Mouse (Mus musculus) neural tube, embryonic 15.5 days (tissue): Measurements from ENCODE around the gene Nos1ap. TPM values are rescaled to one million over a fixed set of nuclear protein-coding genes. Genes with fewer than 3 reads are reported as not detected.

Source experiments
- ATAC-seq: fragments of 200-750 bp; cut with Nextera tagmentation; 2 replicates; pipeline ENCODE4 v1.8.0; 2017; ENCODE audit warnings: mild to moderate bottlenecking, moderate TSS enrichment, moderate library complexity; ENCODE audit not compliant: low FRiP score
- H3K27ac ChIP-seq: fragments of 300-500 bp; sonication (generic); replicated peaks from 2 replicates; pipeline ENCODE4 v1.5.1; 2015; ENCODE audit warnings: mild to moderate bottlenecking, inconsistent platforms
- H3K27me3 ChIP-seq: fragments of 300-500 bp; sonication (generic); replicated peaks from 2 replicates; pipeline ENCODE4 v1.6.1; 2015; ENCODE audit warnings: inconsistent platforms
- H3K36me3 ChIP-seq: fragments of 300-500 bp; sonication (generic); 2 replicates; pipeline ENCODE4 v1.6.1; 2015; ENCODE audit warnings: inconsistent platforms
- H3K4me1 ChIP-seq: fragments of 300-500 bp; sonication (generic); 2 replicates; pipeline ENCODE4 v1.6.1; 2015; ENCODE audit warnings: inconsistent platforms
- H3K4me2 ChIP-seq: fragments of 300-500 bp; sonication (generic); 2 replicates; pipeline ENCODE4 v1.6.1; 2015; ENCODE audit warnings: inconsistent platforms, mild to moderate bottlenecking, moderate library complexity
- H3K4me3 ChIP-seq: fragments of 300-500 bp; sonication (generic); replicated peaks from 2 replicates; pipeline ENCODE4 v1.5.1; 2015; ENCODE audit warnings: mild to moderate bottlenecking, inconsistent platforms
- H3K9ac ChIP-seq: fragments of 300-500 bp; sonication (generic); replicated peaks from 2 replicates; pipeline ENCODE4 v1.6.1; 2015; ENCODE audit warnings: mild to moderate bottlenecking, inconsistent platforms
- H3K9me3 ChIP-seq: fragments of 300-500 bp; sonication (generic); replicated peaks from 2 replicates; pipeline ENCODE4 v1.6.1; 2016; ENCODE audit warnings: inconsistent platforms
- WGBS: fragments of 180-500 bp; shearing (Covaris S2); methylation state at CpG from one replicate; pipeline ENCODE4 v1.1.7; 2015; ENCODE audit warnings: mixed read lengths; 5-methylcytosine and 5-hydroxymethylcytosine counted together
- polyA plus RNA-seq: library from polyadenylated mRNA; unstranded; fragments of >200 nt; fragmentation: Nextera tagmentation; extraction: Ambion mirVana; gene quantifications from 2 replicates; pipeline ENCODE4 v1.2.1, GENCODE M21; 2015

Nos1ap gene
- polyA plus RNA-seq, 1 experiment from 2014 or later: 18.9 TPM

GRCm38 (mm10) chr1:170586715-170587114 lies 2.9 kb downstream of the Nos1ap start:
- Histone ChIP-seq H3K9ac (no peak overlapping the region), H3K4me3 (no peak overlapping the region), H3K4me1 (peaks cover 27% of the 10 kb centered on the region), H3K27me3 (peaks cover 4% of the 10 kb centered on the region; the same call in 1 of the 2 replicates), H3K4me2 (peak overlapping the region; percentile 95; the same call in 1 of the 2 replicates), H3K9me3 (no peaks in the 10 kb centered on the region), H3K36me3 (peaks cover 4% of the 10 kb centered on the region; the same call in 1 of the 2 replicates), H3K27ac (no peak overlapping the region)
- 65% methylated on average over 6 of the region's 6 CpGs for WGBS
- ATAC-seq: no peak

DNA sequence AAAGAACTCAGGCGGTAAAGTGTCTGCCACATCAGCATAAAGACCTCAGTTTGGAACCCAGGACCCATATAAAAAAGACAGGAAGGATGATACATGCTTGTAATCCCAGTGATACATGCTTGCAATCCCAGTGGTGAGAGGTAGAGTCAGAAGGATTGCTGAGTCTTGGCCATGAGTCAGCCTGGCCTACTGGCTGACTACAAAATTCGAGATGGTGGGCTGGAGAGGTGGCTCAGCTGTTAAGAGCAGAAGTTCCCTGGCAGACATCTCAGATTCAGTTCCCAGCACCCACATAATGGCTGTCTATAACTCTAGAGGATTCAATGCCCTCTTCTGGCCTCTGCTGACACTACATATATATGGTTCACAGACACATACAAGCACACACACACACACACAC lies 5.7 kb downstream of the Nos1ap start:
- no peak for ATAC-seq
- Histone ChIP-seq H3K4me3 (no peak overlapping the region), H3K9me3 (no peaks in the 10 kb centered on the region), H3K4me2 (no peak overlapping the region), H3K4me1 (peaks cover 30% of the 10 kb centered on the region), H3K9ac (no peak overlapping the region), H3K27me3 (no peaks in the 10 kb centered on the region), H3K27ac (no peak overlapping the region), H3K36me3 (peaks cover 4% of the 10 kb centered on the region; the same call in 1 of the 2 replicates)
- WGBS: 96% methylated on average over 2 of the region's 2 CpGs

DNA sequence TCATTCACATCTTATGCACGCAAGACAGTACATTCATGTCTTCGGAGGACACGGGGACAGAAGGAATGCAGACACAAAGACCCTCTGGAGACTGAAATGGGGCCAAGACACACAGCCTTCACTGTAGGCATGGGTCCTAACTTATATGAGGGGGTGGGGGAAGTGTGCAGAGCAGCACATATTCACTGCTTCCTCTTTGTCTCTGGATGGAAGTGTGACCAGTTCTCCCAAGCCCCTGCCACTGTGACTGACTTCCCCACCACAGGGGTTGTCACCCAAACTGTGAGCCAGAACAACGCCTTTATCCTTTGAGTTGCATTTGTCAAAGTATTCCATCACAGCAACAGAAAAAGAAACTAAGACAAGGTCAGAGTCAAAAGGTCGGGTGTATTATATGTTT lies 7.3 kb downstream of the Nos1ap start:
- Histone ChIP-seq H3K4me1 (peaks cover 21% of the 10 kb centered on the region), H3K4me2 (no peak overlapping the region), H3K36me3 (peaks cover 4% of the 10 kb centered on the region; the same call in 1 of the 2 replicates), H3K4me3 (no peak overlapping the region), H3K9me3 (no peaks in the 10 kb centered on the region), H3K9ac (no peak overlapping the region), H3K27me3 (no peaks in the 10 kb centered on the region), H3K27ac (no peak overlapping the region)
- no peak for ATAC-seq
- WGBS: 76% methylated on average over 5 of the region's 5 CpGs

- Histone ChIP-seq H3K4me3 (no peak overlapping the region), H3K27ac (no peak overlapping the region), H3K9ac (no peak overlapping the region), H3K4me2 (no peak overlapping the region), H3K27me3 (no peaks in the 10 kb centered on the region), H3K4me1 (peaks cover 23% of the 10 kb centered on the region), H3K9me3 (no peaks in the 10 kb centered on the region), H3K36me3 (peaks cover 4% of the 10 kb centered on the region; the same call in 1 of the 2 replicates)
- 70% methylated on average over 13 of the region's 13 CpGs for WGBS
- ATAC-seq: no peak
Observed at GRCm38 (mm10) chr1:170580485-170581110, 9.1 kb downstream of the Nos1ap start.

GRCm38 (mm10) chr1:170579476-170579875 lies 10.2 kb downstream of the Nos1ap start:
- no peaks in the 10 kb centered on the region for H3K27me3 ChIP-seq
- H3K4me3 ChIP-seq: no peak overlapping the region
- H3K27ac ChIP-seq: no peak overlapping the region
- no peak overlapping the region for H3K4me2 ChIP-seq
- no peaks in the 10 kb centered on the region for H3K36me3 ChIP-seq
- H3K9ac ChIP-seq: no peak overlapping the region
- H3K4me1 ChIP-seq: peaks cover 28% of the 10 kb centered on the region
- H3K9me3 ChIP-seq: no peaks in the 10 kb centered on the region
- 93% methylated on average over 5 of the region's 5 CpGs for WGBS
- no peak for ATAC-seq

DNA sequence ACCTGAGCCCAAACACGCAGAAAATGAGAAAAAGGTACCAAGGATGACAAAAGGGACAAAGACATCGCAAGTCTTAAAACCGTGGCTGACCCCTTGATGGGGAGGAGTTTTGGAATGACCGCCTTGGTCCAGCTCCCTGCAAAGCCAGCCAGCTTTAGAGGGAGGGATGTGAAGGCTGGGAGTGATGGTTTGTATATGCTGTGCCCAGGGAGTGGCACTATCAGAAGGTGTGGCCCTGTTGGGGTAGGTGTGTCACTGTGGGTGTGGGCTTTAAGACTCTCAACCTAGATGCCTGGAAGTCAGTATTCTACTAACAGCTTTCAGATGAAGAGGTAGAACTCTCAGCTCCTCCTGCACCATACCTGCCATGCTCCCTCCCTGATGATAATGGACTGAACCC lies 10.6 kb downstream of the Nos1ap start:
- WGBS: 95% methylated on average over 4 of the region's 4 CpGs
- ATAC-seq: no peak
- Histone ChIP-seq H3K9me3 (no peaks in the 10 kb centered on the region), H3K4me1 (peaks cover 28% of the 10 kb centered on the region), H3K36me3 (no peaks in the 10 kb centered on the region), H3K4me2 (no peak overlapping the region), H3K27ac (no peak overlapping the region), H3K9ac (no peak overlapping the region), H3K4me3 (no peak overlapping the region), H3K27me3 (no peaks in the 10 kb centered on the region)

GRCm38 (mm10) chr1:170576728-170577065 lies 13.0 kb downstream of the Nos1ap start:
- H3K4me3 ChIP-seq: no peak overlapping the region
- H3K36me3 ChIP-seq: no peaks in the 10 kb centered on the region
- 24% methylated on average over 6 of the region's 6 CpGs for WGBS
- peaks cover 28% of the 10 kb centered on the region for H3K4me1 ChIP-seq
- no peaks in the 10 kb centered on the region for H3K9me3 ChIP-seq
- no peaks in the 10 kb centered on the region for H3K27me3 ChIP-seq
- no peak overlapping the region for H3K4me2 ChIP-seq
- H3K9ac ChIP-seq: no peak overlapping the region
- ATAC-seq: no peak
- H3K27ac ChIP-seq: no peak overlapping the region

DNA sequence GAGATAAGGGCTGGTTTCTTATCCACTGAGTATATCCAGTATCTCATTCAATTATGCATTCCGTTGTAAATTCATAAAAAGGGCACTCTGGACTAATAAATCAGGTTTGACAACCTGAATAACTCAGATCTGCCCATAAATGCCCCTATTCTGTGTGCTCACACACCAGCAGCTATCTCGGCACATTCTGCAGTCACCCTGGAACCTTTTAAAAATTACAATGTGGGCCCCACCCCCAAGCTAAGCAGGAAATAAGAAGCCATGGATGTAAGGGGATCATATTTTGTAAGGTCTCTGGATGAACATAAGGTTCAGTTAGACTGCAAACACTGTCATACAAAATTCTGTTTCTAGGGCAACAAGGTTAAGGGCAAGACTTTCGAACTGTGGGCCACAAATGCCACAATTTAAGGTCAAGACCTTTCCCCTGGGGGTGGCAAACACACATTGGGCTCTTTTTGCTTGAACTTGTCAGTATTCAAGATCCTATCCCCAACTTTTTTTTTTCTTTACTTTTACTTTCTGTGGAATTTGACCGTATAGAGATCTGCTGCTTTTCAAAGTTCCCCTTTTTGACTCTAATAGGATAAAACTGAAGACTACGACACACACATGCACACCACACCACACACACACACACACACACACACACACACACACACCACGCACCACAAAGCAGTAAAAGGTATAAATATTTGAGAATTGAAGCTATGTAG lies 13.5 kb downstream of the Nos1ap start:
- Histone ChIP-seq H3K27ac (no peak overlapping the region), H3K27me3 (no peaks in the 10 kb centered on the region), H3K4me3 (no peak overlapping the region), H3K9ac (no peak overlapping the region), H3K4me1 (peaks cover 24% of the 10 kb centered on the region), H3K9me3 (no peaks in the 10 kb centered on the region), H3K36me3 (no peaks in the 10 kb centered on the region), H3K4me2 (no peak overlapping the region)
- ATAC-seq: peak; percentile 32; the same call in 1 of the 2 replicates
- WGBS: 42% methylated on average over 6 of the region's 6 CpGs

DNA sequence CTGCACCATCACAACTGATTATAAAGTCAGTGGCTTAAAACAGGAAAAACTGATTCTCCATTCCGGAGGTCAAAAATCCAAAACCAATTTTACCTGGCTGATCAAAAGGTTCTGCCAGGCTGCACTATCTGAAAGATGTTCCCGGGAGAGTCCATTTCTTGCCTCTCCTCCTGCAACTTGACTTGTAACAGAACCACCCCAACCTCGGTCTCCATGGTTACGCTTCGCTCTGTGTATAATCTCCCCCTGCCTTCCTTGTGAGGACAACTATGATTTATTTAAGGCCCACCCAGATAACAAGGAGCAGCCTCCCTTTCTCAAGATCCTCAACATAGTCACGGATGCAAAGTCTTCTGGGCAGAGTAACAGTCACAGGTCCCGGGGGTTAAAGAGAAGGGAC lies 16.5 kb downstream of the Nos1ap start:
- Histone ChIP-seq H3K4me1 (peaks cover 24% of the 10 kb centered on the region), H3K4me3 (no peak overlapping the region), H3K36me3 (no peaks in the 10 kb centered on the region), H3K27ac (no peak overlapping the region), H3K9ac (no peak overlapping the region), H3K4me2 (no peak overlapping the region), H3K27me3 (no peaks in the 10 kb centered on the region), H3K9me3 (no peaks in the 10 kb centered on the region)
- ATAC-seq: no peak
- 80% methylated on average over 7 of the region's 7 CpGs for WGBS

DNA sequence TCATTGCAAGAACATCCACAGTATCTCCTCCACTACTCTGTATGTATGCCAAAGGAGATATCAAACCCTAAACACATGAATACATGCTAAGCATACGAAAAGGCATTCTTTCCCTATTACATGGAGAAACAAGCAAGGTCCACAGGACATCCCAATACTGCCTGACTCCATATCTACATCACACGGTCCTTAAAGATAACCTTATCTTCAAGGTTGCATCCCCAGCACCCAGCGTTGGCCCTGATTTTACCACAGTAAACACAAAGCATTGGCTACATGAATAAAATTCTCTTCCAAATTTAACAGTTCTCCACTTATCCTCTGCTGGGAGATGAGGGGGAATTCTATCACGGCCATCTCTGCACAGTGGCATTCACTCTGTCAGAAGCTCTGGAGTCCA lies 22.7 kb downstream of the Nos1ap start:
- H3K9me3 ChIP-seq: no peaks in the 10 kb centered on the region
- H3K9ac ChIP-seq: no peak overlapping the region
- no peak overlapping the region for H3K27ac ChIP-seq
- no peak overlapping the region for H3K4me3 ChIP-seq
- H3K36me3 ChIP-seq: no peaks in the 10 kb centered on the region
- no peaks in the 10 kb centered on the region for H3K4me1 ChIP-seq
- no peak for ATAC-seq
- no peak overlapping the region for H3K4me2 ChIP-seq
- WGBS: 94% methylated on average over 4 of the region's 4 CpGs
- H3K27me3 ChIP-seq: no peaks in the 10 kb centered on the region

DNA sequence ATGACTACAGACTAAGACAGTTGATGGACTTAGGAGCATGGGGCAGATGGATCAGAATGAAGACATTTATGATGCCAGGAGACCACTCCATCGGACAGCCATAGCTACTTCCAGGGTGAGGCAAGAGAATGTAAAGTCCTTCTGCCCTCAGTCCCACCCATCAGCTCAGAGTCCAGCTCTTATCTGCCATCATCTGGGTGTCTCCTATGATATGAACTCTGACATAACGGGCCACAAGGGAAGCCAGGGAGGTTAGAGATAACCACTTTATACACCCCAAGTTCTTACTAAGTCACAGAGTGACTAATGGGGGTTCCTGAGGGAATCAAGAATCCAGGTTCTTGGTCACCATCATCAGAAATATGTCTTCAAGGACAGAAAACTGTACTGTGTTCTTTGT lies 23.1 kb downstream of the Nos1ap start:
- H3K27me3 ChIP-seq: no peaks in the 10 kb centered on the region
- H3K9ac ChIP-seq: no peak overlapping the region
- no peak overlapping the region for H3K4me3 ChIP-seq
- H3K4me1 ChIP-seq: no peaks in the 10 kb centered on the region
- no peak overlapping the region for H3K4me2 ChIP-seq
- H3K9me3 ChIP-seq: no peaks in the 10 kb centered on the region
- no peak for ATAC-seq
- WGBS: 88% methylated on average over 2 of the region's 2 CpGs
- no peak overlapping the region for H3K27ac ChIP-seq
- H3K36me3 ChIP-seq: no peaks in the 10 kb centered on the region

DNA sequence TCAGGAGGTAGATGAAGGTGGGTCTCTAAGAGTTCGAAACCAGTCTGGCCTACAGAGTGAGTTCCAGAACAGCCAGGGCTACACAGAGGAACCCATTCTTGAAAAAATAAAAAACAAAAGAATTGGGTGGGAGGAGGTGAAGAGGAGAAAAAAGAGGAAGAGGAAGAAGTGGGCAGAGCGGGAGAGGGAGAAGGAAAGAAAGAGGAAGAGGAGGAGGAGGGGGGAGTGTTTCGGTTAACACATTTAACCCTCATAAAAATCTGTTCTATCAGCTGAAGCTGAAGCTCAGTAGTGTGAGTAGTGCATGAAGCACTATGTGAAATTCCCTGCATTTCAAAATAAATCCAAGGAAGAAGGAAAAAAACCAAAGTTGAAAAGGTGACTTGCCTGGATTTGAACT lies 24.7 kb downstream of the Nos1ap start:
- H3K27me3 ChIP-seq: no peaks in the 10 kb centered on the region
- ATAC-seq: no peak
- H3K36me3 ChIP-seq: no peaks in the 10 kb centered on the region
- H3K9me3 ChIP-seq: no peaks in the 10 kb centered on the region
- H3K27ac ChIP-seq: no peak overlapping the region
- WGBS: 88% methylated on average over 3 of the region's 3 CpGs
- no peak overlapping the region for H3K4me3 ChIP-seq
- H3K9ac ChIP-seq: no peak overlapping the region
- no peak overlapping the region for H3K4me2 ChIP-seq
- no peaks in the 10 kb centered on the region for H3K4me1 ChIP-seq
